Mouse (Mus musculus): ENCODE measurements around the gene Gad1. TPM values are rescaled to one million over a fixed set of nuclear protein-coding genes. Genes with fewer than 3 reads are reported as not detected.
A peak's percentile ranks its signal among the peaks of the same experiment; 100 is the strongest.

Gad1 gene
- total RNA-seq, 2 experiments from 2014 or later = 228 TPM

DNA sequence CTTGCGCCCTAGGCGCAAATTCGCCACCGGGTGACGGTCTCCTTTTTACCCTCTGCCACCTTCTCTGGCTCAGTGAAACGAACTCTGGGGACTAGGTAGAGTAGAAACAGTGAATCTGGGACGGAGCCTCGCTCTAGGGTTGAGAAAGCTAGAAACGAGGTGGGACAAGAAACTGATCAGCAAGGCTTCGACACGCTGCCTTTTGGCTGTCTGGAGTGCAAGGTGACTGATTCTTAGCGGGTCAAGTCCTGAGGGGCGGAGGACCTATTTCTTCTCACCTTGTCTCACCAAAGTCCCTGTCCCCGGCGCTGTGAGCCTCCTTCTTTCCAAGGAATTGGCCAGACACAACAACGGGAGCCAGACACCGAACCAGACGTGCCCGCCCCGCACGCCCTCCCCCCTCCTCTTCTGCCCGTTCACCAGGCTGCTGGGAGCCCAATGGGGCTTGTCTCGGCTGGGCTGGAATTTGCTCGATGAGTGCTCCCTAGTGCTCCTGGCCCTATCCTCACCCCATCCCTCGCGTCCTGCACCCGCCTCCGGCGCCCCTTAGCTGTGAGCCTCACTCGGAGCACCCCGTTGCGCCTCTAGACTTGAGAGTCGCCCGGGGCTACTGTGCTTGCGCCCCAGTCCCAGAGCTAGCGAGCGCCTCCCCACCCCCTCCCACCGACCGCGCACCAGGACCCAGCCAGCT is 10.3 kb downstream of the Gad1 start:
- intact Hi-C loops (cut with DNase I) = no loop called here
- no peak for DNase-seq (ENCODE audit: low spot score in 2 of 2)

DNA sequence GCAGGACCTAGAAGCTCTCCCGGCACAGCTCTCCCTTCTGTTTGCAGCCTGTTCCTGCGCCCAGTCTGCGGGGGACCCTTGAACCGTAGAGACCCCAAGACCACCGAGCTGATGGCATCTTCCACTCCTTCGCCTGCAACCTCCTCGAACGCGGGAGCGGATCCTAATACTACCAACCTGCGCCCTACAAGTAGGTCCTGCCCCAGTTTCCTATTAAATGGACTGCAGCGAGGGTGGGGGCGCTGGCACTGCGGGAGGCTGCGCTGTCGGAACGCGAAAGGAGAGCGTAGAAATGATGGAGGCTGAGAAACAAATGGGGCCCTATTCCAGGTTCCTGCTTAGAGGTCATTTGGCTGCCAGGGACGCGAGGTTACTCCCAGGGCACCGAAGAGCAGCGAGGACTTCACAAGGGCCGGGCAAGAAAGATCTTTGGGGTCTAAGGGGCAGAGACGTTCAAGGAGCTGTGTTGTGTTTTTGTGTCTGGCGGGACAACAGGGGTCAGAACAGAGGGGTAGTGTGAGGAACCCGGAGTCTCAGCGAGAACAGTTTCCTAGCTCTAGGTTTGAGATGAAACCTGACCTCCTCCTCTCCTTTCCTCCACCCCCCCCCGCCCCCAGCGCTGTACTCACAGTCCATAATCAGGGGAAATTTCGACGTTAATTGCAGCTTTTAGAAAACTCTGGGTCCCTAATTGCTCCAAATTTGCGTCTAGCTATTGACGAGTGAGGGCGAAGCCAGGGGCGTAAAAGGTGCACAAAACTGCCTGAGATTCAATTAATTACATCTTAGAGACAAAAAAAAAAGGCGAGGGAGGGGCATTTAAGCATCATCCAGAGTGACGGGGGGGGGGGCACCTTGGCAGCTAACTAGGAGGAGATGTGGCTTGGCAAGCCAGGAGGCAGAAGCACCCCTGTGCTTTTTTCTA is 11.1 kb downstream of the Gad1 start:
- intact Hi-C loops (cut with DNase I) = no loop called here
- DNase-seq (ENCODE audit: low spot score in 2 of 2) = no peak

DNA sequence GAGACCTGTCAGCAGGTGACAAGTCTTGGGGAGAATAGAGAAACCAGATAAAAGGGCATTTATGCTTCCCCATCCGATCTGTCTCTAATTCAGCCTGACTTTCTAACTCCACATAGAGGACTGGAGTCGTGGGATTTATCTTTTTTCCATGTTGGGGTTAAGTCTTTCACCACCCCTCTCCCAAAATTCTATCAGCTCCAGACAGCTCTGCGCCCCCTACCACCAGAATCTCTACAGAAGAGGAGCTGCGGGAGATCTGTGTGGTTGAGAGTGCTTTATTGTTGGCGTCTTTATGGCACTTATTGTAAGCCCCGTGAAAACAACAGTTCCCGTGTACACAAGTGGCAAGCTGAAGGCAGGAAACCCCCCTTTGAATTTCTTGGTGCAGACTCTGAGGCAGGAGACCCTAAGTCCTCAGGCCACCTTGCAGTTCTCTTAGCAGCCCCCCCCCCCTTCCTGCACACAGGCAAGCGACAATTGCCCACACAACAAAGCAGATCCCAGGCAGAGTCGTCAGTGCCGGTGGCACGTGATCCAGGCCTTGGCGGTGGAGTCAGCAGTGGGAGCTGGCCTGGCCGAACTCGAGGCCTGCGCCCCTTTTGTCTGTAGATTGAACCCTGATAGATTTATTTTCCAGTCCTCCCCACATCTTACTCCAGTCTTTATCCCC is 11.9 kb downstream of the Gad1 start:
- intact Hi-C loops (cut with DNase I) = no loop called here
- DNase-seq (ENCODE audit: low spot score in 2 of 2) = no peak

DNA sequence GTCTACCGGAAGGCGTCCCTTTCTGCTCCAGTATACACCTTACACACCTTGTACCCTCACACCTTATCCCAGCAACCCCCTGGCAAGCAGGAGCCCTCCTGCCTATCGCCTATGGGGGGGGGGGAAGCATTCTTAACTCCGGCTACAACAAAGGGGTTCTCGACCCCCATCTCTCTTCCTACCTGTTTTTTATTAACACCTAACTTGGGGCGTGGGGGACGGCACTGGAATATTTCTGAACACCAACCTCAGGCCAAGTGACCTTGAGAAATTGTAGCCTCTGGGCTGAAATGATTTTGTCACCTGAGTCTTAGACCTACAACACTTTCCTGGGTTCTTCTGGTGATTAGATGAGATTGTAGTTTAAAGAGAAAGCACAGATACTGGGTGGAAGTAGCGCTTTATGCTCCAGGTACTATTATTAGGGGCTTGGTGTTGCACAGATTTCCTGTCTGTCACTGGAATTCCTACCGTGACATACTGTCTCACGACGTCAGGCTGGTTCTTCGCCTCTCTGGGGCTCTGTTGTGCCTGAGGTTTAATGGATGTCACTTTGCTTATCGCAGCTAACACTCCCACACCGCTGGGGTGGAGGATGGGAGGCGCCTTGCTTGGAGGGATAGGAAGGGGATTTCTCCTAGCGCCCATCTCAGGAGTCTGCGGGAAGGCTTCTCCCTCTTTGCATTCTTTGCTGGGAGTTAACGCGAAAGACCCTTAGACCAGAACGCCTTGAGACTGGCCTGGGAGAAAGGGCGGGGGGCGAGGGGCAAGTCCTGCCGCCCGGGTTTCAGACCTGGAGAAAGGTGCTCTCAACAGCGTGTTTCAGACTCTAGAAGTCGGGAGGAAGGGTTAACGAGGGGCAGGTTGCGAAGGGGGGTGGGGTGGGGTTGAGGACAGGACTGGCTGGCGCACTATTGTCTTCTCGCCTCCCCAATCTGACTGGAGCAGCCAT is 13.1 kb downstream of the Gad1 start:
- intact Hi-C loops (cut with DNase I) = no loop called here
- DNase-seq (ENCODE audit: low spot score in 2 of 2) = no peak

DNA sequence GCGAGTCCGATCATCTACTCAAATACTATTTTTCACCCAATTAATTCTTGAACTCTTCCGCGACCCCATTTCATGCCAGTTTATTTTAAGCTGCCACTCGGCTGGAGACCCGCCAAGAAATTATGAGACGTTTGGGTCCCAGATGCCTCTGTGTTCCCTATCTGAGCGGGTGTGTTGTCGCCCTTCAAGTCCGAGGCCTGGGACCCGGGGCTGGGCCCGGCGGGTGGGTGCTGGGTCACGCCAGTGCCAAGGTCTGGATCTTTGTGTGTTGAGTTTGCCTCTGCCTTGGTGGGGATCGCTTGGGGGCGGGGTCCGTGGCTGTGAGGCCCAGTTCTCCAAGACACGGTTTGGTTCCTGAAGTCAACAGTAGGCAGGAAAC is 13.7 kb downstream of the Gad1 start:
- DNase-seq (ENCODE audit: low spot score in 2 of 2) = no peak
- intact Hi-C loops (cut with DNase I) = no loop called here

DNA sequence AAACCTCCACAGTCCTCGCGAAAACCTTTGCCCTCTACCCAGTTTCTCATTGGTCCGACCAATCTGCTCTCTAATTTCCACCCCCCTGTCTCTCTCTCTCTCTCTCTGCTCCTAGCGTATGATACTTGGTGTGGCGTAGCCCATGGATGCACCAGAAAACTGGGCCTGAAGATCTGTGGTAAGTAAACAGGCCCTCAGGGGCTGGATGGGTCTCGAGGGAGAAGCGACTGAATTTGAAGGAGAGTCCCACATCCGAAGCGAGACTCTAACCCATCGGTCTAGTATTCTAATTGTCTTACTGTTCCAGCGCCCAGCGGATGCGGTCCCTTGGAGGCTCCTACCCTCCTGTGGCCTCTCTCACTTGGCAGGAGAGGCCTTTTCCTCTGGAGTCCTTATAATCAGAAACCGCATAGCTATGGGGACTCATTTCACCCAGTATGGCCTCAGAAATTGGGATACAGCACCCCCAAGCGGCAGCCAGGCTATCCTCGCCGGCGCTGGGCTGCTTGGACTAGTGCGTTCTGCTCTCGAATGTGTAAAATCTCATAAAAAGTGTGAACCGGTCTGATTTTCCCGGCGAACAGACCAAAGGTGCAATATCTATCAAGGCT is 14.3 kb downstream of the Gad1 start:
- intact Hi-C loops (cut with DNase I) = no loop called here
- DNase-seq (ENCODE audit: low spot score in 2 of 2) = peak in 1 of 2 experiments; percentile 47

DNA sequence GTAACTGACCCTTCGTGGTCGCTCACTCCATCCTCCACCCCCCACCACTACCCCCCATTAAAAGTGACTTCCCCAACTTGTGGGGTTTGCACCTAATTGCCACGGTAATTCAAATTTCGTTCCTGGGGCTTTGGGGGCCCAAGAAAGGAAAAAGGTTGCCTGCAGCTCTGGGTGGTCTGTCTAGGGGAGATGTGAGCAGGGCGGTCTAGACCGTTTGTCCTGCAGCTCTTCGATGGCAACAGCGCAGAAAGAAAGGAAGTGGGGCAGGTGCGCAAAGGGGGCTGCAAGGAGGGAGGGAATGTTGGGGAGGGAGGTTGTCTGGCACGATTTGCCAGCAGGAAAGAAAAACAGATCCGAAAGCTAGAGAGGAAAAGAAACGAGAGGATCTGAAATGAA is 14.8 kb downstream of the Gad1 start:
- intact Hi-C loops (cut with DNase I) = loop anchor here (2.0 kb wide), 1 partner anchor 93 kb away; the partner anchor contains the start of gene Gorasp2
- no peak for DNase-seq (ENCODE audit: low spot score in 2 of 2)

DNA sequence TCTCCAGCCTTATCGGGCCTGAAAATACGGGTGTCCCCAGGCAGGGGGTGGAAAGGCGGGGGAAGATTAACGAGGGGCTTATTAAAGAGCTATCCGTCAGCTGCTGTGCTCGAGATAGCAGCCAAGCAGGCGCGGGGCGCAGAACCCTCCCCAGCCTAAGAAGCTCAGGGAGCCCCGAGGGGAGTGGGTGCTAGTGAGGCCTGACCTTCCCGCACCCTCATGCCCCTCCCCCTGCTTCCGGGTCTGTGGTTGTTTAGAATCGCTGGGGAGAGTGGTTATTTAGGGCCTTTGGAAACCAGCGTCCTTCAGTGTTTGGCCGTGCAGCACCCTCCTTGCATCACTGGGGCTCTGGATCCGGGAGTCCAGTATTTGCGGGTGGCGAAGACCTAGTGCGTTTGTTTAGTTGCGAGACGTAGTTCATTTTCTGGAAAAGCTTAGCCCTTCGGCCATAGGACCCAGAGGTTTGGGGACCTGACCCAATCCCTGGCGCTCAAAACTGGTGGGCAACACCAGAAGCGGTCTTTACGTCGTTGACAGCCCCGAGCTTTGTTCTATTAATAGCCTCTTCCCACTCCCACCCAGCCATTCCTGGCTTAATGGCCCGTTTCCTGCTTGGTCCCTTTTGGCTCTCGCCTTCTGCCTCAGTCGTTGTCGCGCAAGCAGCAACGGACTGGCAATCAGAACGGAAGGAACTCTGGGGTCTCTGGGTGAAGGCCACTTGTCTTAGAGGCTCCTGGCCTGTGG is 15.5 kb downstream of the Gad1 start:
- intact Hi-C loops (cut with DNase I) = loop anchor here (2.0 kb wide), 1 partner anchor 92 kb away; the partner anchor contains the start of gene Gorasp2
- DNase-seq (ENCODE audit: low spot score in 2 of 2) = no peak

DNA sequence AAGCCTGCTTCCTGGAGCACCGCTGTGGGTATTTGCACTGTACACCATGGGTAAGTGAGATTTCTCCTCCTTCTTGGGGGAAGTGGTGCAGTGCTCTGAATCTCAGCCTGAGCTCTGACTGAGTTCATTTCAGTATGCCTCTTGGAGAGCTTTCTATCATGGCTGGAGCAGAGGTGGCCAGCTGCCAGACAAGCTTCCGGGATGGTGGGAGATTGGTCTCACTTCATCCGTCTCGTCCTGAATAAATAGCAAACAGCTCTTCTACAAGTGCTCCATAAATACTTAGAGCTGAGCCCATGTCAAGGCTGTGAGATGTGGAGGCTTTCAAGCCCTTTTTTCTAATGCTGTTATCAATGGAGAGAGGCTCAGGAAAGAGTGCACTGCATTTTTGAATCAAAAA is 18.8 kb downstream of the Gad1 start:
- intact Hi-C loops (cut with DNase I) = no loop called here
- no peak for DNase-seq (ENCODE audit: low spot score in 2 of 2)

DNA sequence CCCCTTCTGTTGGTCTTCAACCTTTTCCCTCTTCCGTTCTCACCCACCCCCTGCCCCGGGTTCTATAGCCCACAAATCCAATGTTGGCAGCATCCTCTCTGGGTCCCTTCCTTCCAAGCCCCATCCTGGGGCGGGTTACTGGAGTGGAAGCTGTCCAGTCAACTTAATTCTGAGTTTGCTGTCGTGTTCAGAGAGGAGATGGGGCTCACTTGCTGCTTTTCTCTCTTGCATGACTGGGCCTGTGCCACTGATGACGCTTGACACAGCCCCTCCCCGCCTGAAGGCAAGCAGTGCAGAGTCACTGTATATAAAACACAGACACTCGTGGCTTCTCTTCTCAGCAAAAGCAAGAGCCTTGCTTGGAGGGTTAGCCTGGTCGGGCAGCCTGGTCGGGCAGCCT is 19.4 kb downstream of the Gad1 start:
- intact Hi-C loops (cut with DNase I) = no loop called here
- DNase-seq (ENCODE audit: low spot score in 2 of 2) = no peak

DNA sequence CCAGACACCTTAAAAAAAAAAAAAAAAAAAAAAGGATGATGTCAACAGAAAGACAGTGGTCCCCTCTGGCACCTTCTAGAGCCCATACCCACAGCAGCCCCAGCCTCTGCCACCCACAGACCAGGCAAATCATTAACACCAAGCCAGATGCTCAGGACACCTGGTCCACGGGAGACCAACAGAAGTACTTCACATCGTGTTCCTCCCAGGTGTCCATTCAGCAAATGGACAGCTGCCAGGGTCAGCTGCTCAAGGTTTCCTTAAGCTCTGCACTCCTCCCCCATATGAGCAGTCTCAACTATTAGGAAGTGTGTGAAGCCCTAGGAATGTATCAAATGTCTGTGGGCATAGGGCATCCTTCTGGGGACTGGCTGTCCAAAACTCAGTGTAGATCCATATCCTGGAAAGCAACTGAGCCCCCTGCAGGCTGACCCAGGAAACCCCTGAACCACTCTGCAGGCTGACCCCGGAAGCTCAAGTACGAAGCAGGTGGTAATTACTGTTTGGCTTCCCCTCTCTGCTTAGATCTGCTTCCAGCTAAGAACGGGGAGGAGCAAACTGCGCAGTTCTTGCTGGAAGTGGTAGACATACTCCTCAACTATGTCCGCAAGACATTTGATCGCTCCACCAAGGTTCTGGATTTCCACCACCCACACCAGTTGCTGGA is 20.8 kb downstream of the Gad1 start:
- no peak for DNase-seq (ENCODE audit: low spot score in 2 of 2)
- intact Hi-C loops (cut with DNase I) = no loop called here

DNA sequence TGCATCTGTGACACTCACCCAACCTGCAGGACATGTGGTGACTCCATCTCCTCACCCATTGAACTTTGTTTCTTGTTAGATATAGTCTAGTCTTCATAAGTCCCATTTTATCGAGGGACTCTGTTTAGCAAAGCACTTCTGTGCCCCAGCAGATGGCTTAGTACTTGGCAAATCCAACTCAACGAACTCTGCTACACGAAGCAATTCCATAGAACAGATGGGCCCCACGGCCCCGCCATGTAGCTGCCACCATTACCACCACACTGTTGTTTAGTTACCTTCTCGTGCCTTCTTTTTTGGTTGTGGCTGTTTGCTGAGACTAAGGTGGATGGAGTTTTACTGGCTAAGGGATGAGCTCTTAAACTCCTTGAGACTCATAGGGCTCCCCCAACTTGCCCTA is 35.3 kb downstream of the Gad1 start:
- intact Hi-C loops (cut with DNase I) = no loop called here
- no peak for DNase-seq (ENCODE audit: low spot score in 2 of 2)

DNA sequence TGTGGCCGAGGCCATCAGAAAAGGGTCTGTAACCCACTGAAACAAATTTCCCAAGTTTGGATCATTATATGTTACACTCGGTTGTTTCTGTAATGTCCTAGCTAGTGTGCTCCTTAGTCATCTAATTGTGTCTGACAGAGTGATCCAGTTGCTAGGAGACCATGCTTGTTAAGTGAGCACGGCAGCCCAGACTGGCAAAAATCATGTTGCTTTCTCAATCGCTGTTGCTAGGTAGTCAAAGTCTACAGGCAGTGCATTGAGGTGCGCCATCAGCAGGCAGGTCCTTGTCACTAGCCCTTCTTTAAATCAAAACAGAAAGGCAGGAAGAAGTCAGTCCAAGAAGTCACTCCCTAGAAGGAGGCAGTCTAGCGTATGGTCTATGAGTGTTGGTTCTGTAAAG is 39.6 kb downstream of the Gad1 start:
- peak; percentile 45 to 83 for DNase-seq (ENCODE audit: low spot score in 2 of 2)

DNA sequence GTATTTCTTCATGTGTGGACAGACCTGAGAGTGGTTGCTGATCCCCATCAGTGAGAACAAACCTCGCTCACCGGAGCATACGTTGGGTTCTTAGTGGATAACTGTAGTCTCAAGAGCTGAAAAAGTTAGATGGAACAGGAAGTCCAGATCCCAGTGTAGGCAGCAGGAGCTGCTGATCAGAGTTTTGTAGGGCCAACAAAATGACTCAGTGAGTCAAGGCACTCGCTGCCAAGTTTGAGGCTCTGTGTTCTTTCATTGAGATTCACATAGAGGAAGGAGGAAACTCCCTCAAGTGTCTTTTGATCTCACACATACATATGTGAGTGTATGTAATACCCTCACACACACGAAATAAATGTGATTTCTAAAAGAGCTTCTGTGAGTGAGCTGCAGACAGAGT is 40.8 kb downstream of the Gad1 start:
- DNase-seq (ENCODE audit: low spot score in 2 of 2) = peak in 1 of 2 experiments; percentile 37
- intact Hi-C loops (cut with DNase I) = no loop called here

More for the DNA sequence above, 39.6 kb downstream of the Gad1 start:
- intact Hi-C loops (cut with DNase I) = no loop called here

DNA sequence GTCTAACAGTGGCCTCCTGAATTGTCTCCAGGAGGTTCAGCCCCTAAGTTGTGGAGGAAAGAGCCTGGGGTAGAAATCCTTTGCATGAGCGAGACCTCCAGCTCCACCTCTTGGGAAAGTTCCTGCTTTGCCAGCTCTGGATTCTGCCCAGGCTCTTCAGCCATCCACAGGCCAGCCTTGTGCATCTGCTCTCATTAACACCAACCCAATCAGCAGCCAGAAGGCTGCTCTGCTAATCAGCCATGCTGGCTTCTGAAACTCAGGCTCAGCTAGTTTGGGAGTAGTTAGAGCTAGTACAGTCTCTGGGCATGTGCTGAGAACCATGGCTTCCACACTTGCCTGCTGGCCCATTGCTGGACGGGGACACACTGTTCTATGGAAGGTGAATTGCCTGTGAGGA is 43.0 kb downstream of the Gad1 start:
- DNase-seq (ENCODE audit: low spot score in 2 of 2) = no peak
- intact Hi-C loops (cut with DNase I) = no loop called here

DNA sequence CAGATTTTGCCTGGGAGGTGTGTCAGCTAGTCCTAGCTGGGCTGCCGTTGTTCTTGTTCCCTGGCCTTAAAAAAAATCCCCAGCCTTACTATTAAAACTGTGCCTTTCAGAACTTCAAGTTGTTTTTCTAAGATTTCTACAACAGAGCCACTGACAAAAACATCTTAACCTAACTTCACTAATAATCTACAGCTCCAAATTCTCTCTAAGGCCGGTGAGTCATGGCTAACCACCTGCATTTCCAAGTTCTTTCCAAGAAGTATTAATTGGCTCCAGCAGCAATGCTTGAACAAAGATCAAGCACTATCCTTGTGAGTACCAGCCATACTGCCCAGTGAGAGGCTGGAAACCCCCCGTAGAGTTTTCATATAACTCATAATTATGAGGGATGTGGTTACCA is 56.9 kb downstream of the Gad1 start:
- no peak for DNase-seq (ENCODE audit: low spot score in 2 of 2)
- intact Hi-C loops (cut with DNase I) = no loop called here

DNA sequence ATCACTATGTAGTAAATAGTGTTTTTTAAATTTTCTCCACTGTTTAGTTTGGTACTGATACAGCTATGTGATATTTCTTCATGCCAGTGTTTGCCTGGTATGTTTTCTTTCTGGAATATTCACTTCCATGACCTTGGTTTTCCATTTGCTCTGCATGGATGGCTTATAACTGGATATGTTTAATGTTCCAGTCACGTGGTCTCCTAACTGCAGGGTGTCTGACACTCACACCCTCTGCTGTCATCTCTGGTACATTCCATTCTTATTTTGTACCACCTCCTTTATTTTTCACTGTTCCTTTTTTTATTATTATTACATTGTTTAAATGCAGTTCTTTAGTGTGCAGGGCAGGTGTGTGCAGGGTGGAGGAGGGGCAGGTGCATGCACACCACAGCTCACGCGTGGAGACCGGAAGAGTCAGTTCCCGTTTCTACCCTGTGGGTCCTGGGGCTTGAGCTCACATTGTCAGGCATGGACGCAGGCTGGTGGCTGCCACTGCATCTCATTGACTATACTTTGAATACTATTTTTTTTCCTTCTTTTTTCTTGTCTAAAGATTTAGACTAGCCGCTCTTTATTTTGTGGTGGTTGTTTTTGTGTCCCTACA is 62.0 kb downstream of the Gad1 start:
- intact Hi-C loops (cut with DNase I) = no loop called here
- DNase-seq (ENCODE audit: low spot score in 2 of 2) = no peak

All from left cerebral cortex, postnatal 14 days (tissue).